Mouse (Mus musculus) ES-E14 (cell line): Measurements from ENCODE around the gene Tnik.

Experiments
- CHD2 ChIP-seq: IDR thresholded peaks from 2 replicates; pipeline ENCODE4 v1.6.1; 2014; ENCODE audit warnings: mild to moderate bottlenecking, low read depth, low read length, inconsistent platforms
- HCFC1 ChIP-seq: IDR thresholded peaks from 2 replicates; pipeline ENCODE4 v1.6.1; 2012; ENCODE audit warnings: low read length, inconsistent platforms, borderline replicate concordance; ENCODE audit not compliant: insufficient read depth
- MAFK ChIP-seq: IDR thresholded peaks from 2 replicates; pipeline ENCODE4 v1.6.1; 2014; ENCODE audit warnings: mild to moderate bottlenecking, low read depth, low read length, inconsistent platforms; ENCODE audit not compliant: insufficient read depth
- ZC3H11A ChIP-seq: IDR thresholded peaks from 2 replicates; pipeline ENCODE4 v1.6.1; 2012; ENCODE audit warnings: low read depth, mild to moderate bottlenecking, inconsistent platforms, low read length, borderline replicate concordance
- ZNF384 ChIP-seq: IDR thresholded peaks from 2 replicates; pipeline ENCODE4 v1.6.1; 2012; ENCODE audit warnings: low read depth, low read length, inconsistent platforms

DNA sequence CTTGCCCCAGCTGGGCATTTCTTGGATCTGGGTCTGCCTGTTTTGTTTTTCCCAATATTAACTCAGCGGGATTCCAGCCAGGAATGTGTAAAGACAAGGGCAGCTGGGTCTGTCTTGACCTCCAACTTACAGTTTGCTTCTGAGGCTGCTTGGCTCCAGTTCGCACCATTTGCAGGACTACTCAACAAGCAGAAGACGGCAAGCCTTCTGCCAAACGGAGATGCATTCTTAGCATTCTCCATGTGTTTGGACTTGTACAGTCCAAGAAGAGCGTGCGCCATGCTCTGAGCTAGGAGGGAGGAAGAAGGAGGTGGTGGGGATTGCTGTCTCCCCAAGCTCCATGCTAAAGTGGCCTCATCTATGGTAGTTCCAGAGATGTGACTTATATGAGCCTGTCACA, 70.9 kb downstream of the Tnik start:
- TF ChIP-seq MAFK = no peak
- TF ChIP-seq HCFC1 = no peak
- no peak for TF ChIP-seq CHD2
- no peak for TF ChIP-seq ZNF384
- TF ChIP-seq ZC3H11A = no peak
